Mouse (Mus musculus) limb, embryonic 14.5 days (tissue): ENCODE data around the gene Knstrn. TPM values are rescaled to one million over a fixed set of nuclear protein-coding genes. Genes with fewer than 3 reads are reported as not detected.

Experiments
- ATAC-seq: fragments of 200-750 bp; cut with Nextera tagmentation; 2 replicates; pipeline ENCODE4 v1.8.0; 2017; ENCODE audit warnings: low read depth, moderate number of reproducible peaks, moderate TSS enrichment; ENCODE audit not compliant: low FRiP score
- DNase-seq: peaks from one replicate; pipeline ENCODE4 v3.0.0-alpha.2; 2015; ENCODE audit warnings: low spot score
- H3K27ac ChIP-seq: fragments of 300-500 bp; sonication (generic); replicated peaks from 2 replicates; pipeline ENCODE4 v1.5.1; 2014; ENCODE audit warnings: low read depth, mild to moderate bottlenecking, low read length, moderate library complexity, mixed read lengths
- H3K27me3 ChIP-seq: fragments of 300-500 bp; sonication (generic); 2 replicates; pipeline ENCODE4 v1.6.1; 2014; ENCODE audit warnings: low read length, mixed read lengths; ENCODE audit not compliant: control insufficient read depth, insufficient read depth
- H3K36me3 ChIP-seq: fragments of 300-500 bp; sonication (generic); 2 replicates; pipeline ENCODE4 v1.6.1; 2014; ENCODE audit warnings: mild to moderate bottlenecking, low read length, moderate library complexity, mixed read lengths; ENCODE audit not compliant: control insufficient read depth, insufficient read depth
- H3K4me1 ChIP-seq: fragments of 300-500 bp; sonication (generic); 2 replicates; pipeline ENCODE4 v1.6.1; 2014; ENCODE audit warnings: antibody characterized with exemption, low read length, mixed read lengths; ENCODE audit not compliant: control insufficient read depth, insufficient read depth
- H3K4me2 ChIP-seq: fragments of 300-500 bp; sonication (generic); replicated peaks from 2 replicates; pipeline ENCODE4 v1.6.1; 2014; ENCODE audit warnings: low read depth, mild to moderate bottlenecking, low read length, moderate library complexity; ENCODE audit not compliant: severe bottlenecking
- H3K4me3 ChIP-seq: fragments of 300-500 bp; sonication (generic); replicated peaks from 2 replicates; pipeline ENCODE4 v1.5.1; 2014; ENCODE audit warnings: low read length
- H3K9ac ChIP-seq: fragments of 300-500 bp; sonication (generic); 2 replicates; pipeline ENCODE4 v1.6.1; 2014; ENCODE audit warnings: mild to moderate bottlenecking, low read depth, low read length, moderate library complexity; ENCODE audit not compliant: severe bottlenecking
- H3K9me3 ChIP-seq: fragments of 300-500 bp; sonication (generic); 2 replicates; pipeline ENCODE4 v1.6.1; 2016; ENCODE audit warnings: low read length; ENCODE audit not compliant: control insufficient read depth
- POLR2A ChIP-seq: fragments of 200-500 bp; IDR thresholded peaks from 2 replicates; pipeline ENCODE4 v1.8.0; 2012; ENCODE audit warnings: inconsistent platforms, mild to moderate bottlenecking, moderate library complexity, borderline replicate concordance; ENCODE audit not compliant: insufficient read depth, insufficient read length; ENCODE audit errors: extremely low read depth
- WGBS: fragments of 180-500 bp; shearing (Covaris S2); extraction: QIAGEN DNeasy Blood & Tissue Kit; methylation state at CpG from one replicate; pipeline ENCODE4 v1.1.7; 2014; 5-methylcytosine and 5-hydroxymethylcytosine counted together
- polyA plus RNA-seq, 2 experiments: library from polyadenylated mRNA; depleted of rRNA in 1 of 2; stranded (reverse) in 1 of 2; unstranded in 1 of 2; fragments of >200 nt; fragmentation: Nextera tagmentation in 1 of 2; extraction: Ambion mirVana in 1 of 2; gene quantifications; 2 replicates each; pipeline versions ENCODE4 v1.2.1 to v1.2.3; 2012 to 2014

The Knstrn gene
- polyA plus RNA-seq, 2 experiments: 67.0 to 81.3 TPM

- Histone ChIP-seq H3K9ac (no peak overlapping the region), H3K4me1 (no peaks in the 10 kb centered on the region), H3K36me3 (no peaks in the 10 kb centered on the region), H3K27ac (no peak overlapping the region), H3K9me3 (no peaks in the 10 kb centered on the region), H3K27me3 (no peaks in the 10 kb centered on the region; the same call in 1 of the 2 replicates), H3K4me2 (peak overlapping the region; percentile 39), H3K4me3 (0 out of 2 replicates have a peak overlapping the region, but pooled peaks have one; percentile 5)
- DNase-seq: peak; percentile 47
- TF ChIP-seq POLR2A: no peak
- 25% methylated on average over 44 of the region's 44 CpGs for WGBS
- ATAC-seq: peak; percentile 37; the same call in 1 of the 2 replicates
Measured at GRCm38 (mm10) chr2:118790551-118791525, 23.0 kb upstream of the Knstrn start.

- TF ChIP-seq POLR2A: no peak
- ATAC-seq: no peak
- Histone ChIP-seq H3K27me3 (no peaks in the 10 kb centered on the region; the same call in 1 of the 2 replicates), H3K36me3 (no peaks in the 10 kb centered on the region), H3K4me3 (no peak overlapping the region), H3K9me3 (no peaks in the 10 kb centered on the region), H3K4me1 (no peaks in the 10 kb centered on the region), H3K27ac (no peak overlapping the region), H3K4me2 (no peak overlapping the region), H3K9ac (no peak overlapping the region)
- no peak for DNase-seq
- WGBS: 93% methylated on average over 26 of the region's 26 CpGs
Measured at GRCm38 (mm10) chr2:118791591-118792258, 22.1 kb upstream of the Knstrn start.

GRCm38 (mm10) chr2:118792259-118792613, 21.6 kb upstream of the Knstrn start:
- no peak overlapping the region for H3K4me3 ChIP-seq
- no peak for TF ChIP-seq POLR2A
- no peaks in the 10 kb centered on the region for H3K4me1 ChIP-seq
- H3K27ac ChIP-seq: no peak overlapping the region
- DNase-seq (no peak), ATAC-seq (no peak)
- H3K36me3 ChIP-seq: no peaks in the 10 kb centered on the region
- 59% methylated on average over 4 of the region's 4 CpGs for WGBS
- H3K9ac ChIP-seq: no peak overlapping the region
- H3K4me2 ChIP-seq: no peak overlapping the region
- no peaks in the 10 kb centered on the region for H3K9me3 ChIP-seq
- no peaks in the 10 kb centered on the region; the same call in 1 of the 2 replicates for H3K27me3 ChIP-seq

GRCm38 (mm10) chr2:118793636-118794035, 20.2 kb upstream of the Knstrn start:
- no peak overlapping the region for H3K27ac ChIP-seq
- no peak overlapping the region for H3K4me3 ChIP-seq
- H3K9ac ChIP-seq: no peak overlapping the region
- no peaks in the 10 kb centered on the region for H3K9me3 ChIP-seq
- no peaks in the 10 kb centered on the region; the same call in 1 of the 2 replicates for H3K27me3 ChIP-seq
- H3K4me1 ChIP-seq: no peaks in the 10 kb centered on the region
- no peak overlapping the region for H3K4me2 ChIP-seq
- no peak for TF ChIP-seq POLR2A
- H3K36me3 ChIP-seq: no peaks in the 10 kb centered on the region
- ATAC-seq: no peak
- WGBS: 78% methylated on average over 4 of the region's 4 CpGs
- DNase-seq: no peak

- H3K4me3 ChIP-seq: no peak overlapping the region
- ATAC-seq: no peak
- H3K4me2 ChIP-seq: no peak overlapping the region
- H3K36me3 ChIP-seq: no peaks in the 10 kb centered on the region
- no peaks in the 10 kb centered on the region for H3K27me3 ChIP-seq
- no peak overlapping the region for H3K27ac ChIP-seq
- H3K9me3 ChIP-seq: no peaks in the 10 kb centered on the region
- no peak for TF ChIP-seq POLR2A
- H3K9ac ChIP-seq: no peak overlapping the region
- 64% methylated on average over 4 of the region's 4 CpGs for WGBS
- DNase-seq: no peak
- H3K4me1 ChIP-seq: no peaks in the 10 kb centered on the region
Measured at GRCm38 (mm10) chr2:118802542-118803118, 11.2 kb upstream of the Knstrn start.
